Mouse (Mus musculus): Measurements from ENCODE around the gene Bcl11a.

- no peak for TF ChIP-seq CTCF (IDR thresholded peaks at IDR 0.05; ENCODE audit: control insufficient read depth, insufficient read depth, insufficient replicate concordance, low read depth, low read length)
- no peak for TF ChIP-seq POLR2A (IDR thresholded peaks at IDR 0.05; ENCODE audit: control insufficient read depth, low read depth, low read length)
These were observed 33.9 kb downstream of the Bcl11a start for GRCm38 (mm10) chr11:24111720-24112119.
